Comparison of ENCODE assay signal across 24 mouse cellular contexts in the genomic region with DNA sequence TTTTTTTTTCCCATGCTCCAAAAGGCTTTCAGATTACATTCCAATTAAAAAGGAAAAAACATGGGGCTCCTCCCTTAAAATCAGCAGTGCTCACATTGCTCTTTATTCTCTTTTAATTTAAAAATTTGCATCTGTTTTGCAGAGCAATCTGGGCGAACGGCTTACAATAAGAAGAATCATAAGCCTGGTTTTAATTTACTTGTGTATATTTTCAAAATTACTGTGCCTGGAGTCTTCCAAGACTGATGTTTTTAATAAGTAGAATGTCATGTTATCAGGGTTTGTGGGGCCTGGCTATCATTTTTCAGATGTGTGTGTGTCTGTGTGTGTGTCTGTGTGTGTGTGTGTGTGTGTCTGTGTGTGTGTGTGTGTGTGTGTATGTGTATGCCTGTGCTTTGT. TPM values are rescaled to one million over a fixed set of nuclear protein-coding genes. Genes with fewer than 3 reads are reported as not detected.
DNase-seq lines count a peak whose midpoint lies in the region; ATAC-seq and TF ChIP-seq lines count a peak whose summit lies in the region.
"Had no signal": no experiment of that assay in that cellular context is flagged by ENCODE, and none has a peak within 500 bp of the region (broad histone marks: within the 10 kb centered on the region; RNA-seq: fewer than 3 reads in every experiment).

No protein-coding gene starts in this region.

- no peak overlapping the region for H3K4me3 ChIP-seq in liver, postnatal 0 days (ENCODE audit: low read depth, low read length)
- no peak overlapping the region for H3K4me3 ChIP-seq in liver, embryonic 12.5 days
- H3K4me3 ChIP-seq in embryonic facial prominence, embryonic 12.5 days = no peak overlapping the region
- no peak overlapping the region for H3K4me3 ChIP-seq in limb, embryonic 10.5 days
- H3K4me3 ChIP-seq in hindbrain, embryonic 11.5 days (ENCODE audit: low read depth, low read length) = no peak overlapping the region
- H3K4me3 ChIP-seq: forebrain, embryonic 10.5 days; forebrain, embryonic 13.5 days; heart, adult 2 months had no signal

- 0 out of 2 replicates have a peak, but pooled peaks have one; percentile 3 for TF ChIP-seq EP300 in liver, postnatal 0 days (IDR thresholded peaks at IDR 0.05; ENCODE audit: low read depth)

- 0 out of 2 replicates have a peak, but pooled peaks cover 4% of the 10 kb centered on the region for H3K9me3 ChIP-seq in liver, postnatal 0 days (ENCODE audit: low read length)
- no peaks in the 10 kb centered on the region for H3K9me3 ChIP-seq in liver, embryonic 12.5 days (replicated peaks)
- H3K9me3 ChIP-seq in embryonic facial prominence, embryonic 12.5 days = 0 out of 2 replicates have a peak, but pooled peaks cover 2% of the 10 kb centered on the region
- no peaks in the 10 kb centered on the region for H3K9me3 ChIP-seq in limb, embryonic 10.5 days (replicated peaks)
- H3K9me3 ChIP-seq in hindbrain, embryonic 11.5 days (ENCODE audit: control insufficient read depth, low read length) = no peaks in the 10 kb centered on the region
- H3K9me3 ChIP-seq: forebrain, embryonic 13.5 days had no signal

- 67% methylated on average over 2 of the region's 2 CpGs for WGBS in liver, postnatal 0 days (ENCODE audit: insufficient replicate concordance)
- WGBS in liver, embryonic 12.5 days (ENCODE audit: insufficient replicate concordance) = 60% methylated on average over 2 of the region's 2 CpGs
- WGBS in embryonic facial prominence, embryonic 12.5 days = 37% methylated on average over 2 of the region's 2 CpGs
- 74% methylated on average over 2 of the region's 2 CpGs for WGBS in limb, embryonic 10.5 days
- WGBS in hindbrain, embryonic 11.5 days = 85% methylated on average over 2 of the region's 2 CpGs

- H3K36me3 ChIP-seq in liver, postnatal 0 days (replicated peaks; ENCODE audit: insufficient read depth, low read length) = no peaks in the 10 kb centered on the region
- no peaks in the 10 kb centered on the region for H3K36me3 ChIP-seq in liver, embryonic 12.5 days
- no peaks in the 10 kb centered on the region for H3K36me3 ChIP-seq in embryonic facial prominence, embryonic 12.5 days
- H3K36me3 ChIP-seq in limb, embryonic 10.5 days = no peaks in the 10 kb centered on the region
- no peaks in the 10 kb centered on the region for H3K36me3 ChIP-seq in hindbrain, embryonic 11.5 days (ENCODE audit: control insufficient read depth, insufficient read depth, low read length)
- H3K36me3 ChIP-seq: forebrain, embryonic 10.5 days had no signal

- no peak overlapping the region for H3K9ac ChIP-seq in liver, postnatal 0 days (replicated peaks)
- H3K9ac ChIP-seq in liver, embryonic 12.5 days = no peak overlapping the region
- no peak overlapping the region; the same call in 1 of the 2 replicates for H3K9ac ChIP-seq in embryonic facial prominence, embryonic 12.5 days
- no peak overlapping the region for H3K9ac ChIP-seq in hindbrain, embryonic 11.5 days (ENCODE audit: low read depth, low read length)
- H3K9ac ChIP-seq: forebrain, embryonic 13.5 days; hindbrain, embryonic 14.5 days had no signal

- no peak for ATAC-seq in liver, postnatal 0 days
- no peak for ATAC-seq in liver, embryonic 12.5 days
- no peak for ATAC-seq in embryonic facial prominence, embryonic 12.5 days (ENCODE audit: insufficient number of reproducible peaks, insufficient read depth, low FRiP score, low TSS enrichment)
- no peak for ATAC-seq in hindbrain, embryonic 11.5 days (ENCODE audit: low FRiP score)
- ATAC-seq: CD4-positive, CD25-positive, alpha-beta regulatory T cell, adult 4 months; forebrain, embryonic 13.5 days; forebrain, embryonic 16.5 days; hindbrain, postnatal 0 days; inflammation-experienced regulatory T-cells, adult 6 months; intestine, embryonic 16.5 days; Patski had no signal

- no peaks in the 10 kb centered on the region for H3K27me3 ChIP-seq in liver, postnatal 0 days (ENCODE audit: insufficient read depth, low read length)
- H3K27me3 ChIP-seq in liver, embryonic 12.5 days (replicated peaks) = no peaks in the 10 kb centered on the region
- H3K27me3 ChIP-seq in embryonic facial prominence, embryonic 12.5 days = no peaks in the 10 kb centered on the region
- no peaks in the 10 kb centered on the region for H3K27me3 ChIP-seq in limb, embryonic 10.5 days (ENCODE audit: low read depth, poor library complexity, severe bottlenecking)
- no peaks in the 10 kb centered on the region for H3K27me3 ChIP-seq in hindbrain, embryonic 11.5 days (ENCODE audit: control insufficient read depth, insufficient read depth, low read length)
- H3K27me3 ChIP-seq: forebrain, embryonic 13.5 days had no signal

- H3K4me1 ChIP-seq in liver, postnatal 0 days (ENCODE audit: insufficient read depth) = no peaks in the 10 kb centered on the region
- peaks cover 26% of the 10 kb centered on the region for H3K4me1 ChIP-seq in liver, embryonic 12.5 days
- peaks cover 19% of the 10 kb centered on the region for H3K4me1 ChIP-seq in embryonic facial prominence, embryonic 12.5 days
- H3K4me1 ChIP-seq in limb, embryonic 10.5 days = peaks cover 20% of the 10 kb centered on the region
- H3K4me1 ChIP-seq in hindbrain, embryonic 11.5 days (replicated peaks; ENCODE audit: control insufficient read depth, insufficient read depth, low read length) = no peaks in the 10 kb centered on the region; the same call in 1 of the 2 replicates

- DNase-seq in liver, postnatal 0 days = no peak
- DNase-seq in limb, embryonic 10.5 days (ENCODE audit: low spot score) = peak; percentile 11
- DNase-seq in hindbrain, embryonic 11.5 days (ENCODE audit: low spot score) = no peak
- no peak for DNase-seq in heart, adult 9 months (ENCODE audit: low spot score in 2 of 2)
- DNase-seq: adrenal gland, postnatal 14 days; cerebellum, adult 11 months; cerebellum, adult 2 months; cerebellum, adult 9-11 months; cerebellum, postnatal 25 days; gastrocnemius, postnatal 10 days; gastrocnemius, postnatal 36 days; heart, adult 2 months had no signal

- no peak for TF ChIP-seq CTCF in liver, postnatal 0 days (IDR thresholded peaks at IDR 0.05; ENCODE audit: low read depth)

- H3K27ac ChIP-seq in liver, postnatal 0 days (ENCODE audit: low read depth) = no peak overlapping the region
- H3K27ac ChIP-seq in liver, embryonic 12.5 days = no peak overlapping the region
- H3K27ac ChIP-seq in embryonic facial prominence, embryonic 12.5 days = peak overlapping the region; percentile 82; the same call in 1 of the 2 replicates
- no peak overlapping the region for H3K27ac ChIP-seq in limb, embryonic 10.5 days
- H3K27ac ChIP-seq in hindbrain, embryonic 11.5 days (ENCODE audit: low read depth, low read length) = no peak overlapping the region
- H3K27ac ChIP-seq: forebrain, embryonic 13.5 days; heart, adult 2 months; hindbrain, embryonic 14.5 days; hindbrain, postnatal 0 days had no signal

- no peak overlapping the region for H3K4me2 ChIP-seq in liver, postnatal 0 days (ENCODE audit: low read depth, low read length)
- no peak overlapping the region for H3K4me2 ChIP-seq in liver, embryonic 12.5 days
- H3K4me2 ChIP-seq in embryonic facial prominence, embryonic 12.5 days (replicated peaks) = no peak overlapping the region
- H3K4me2 ChIP-seq in hindbrain, embryonic 11.5 days (replicated peaks; ENCODE audit: low read depth, low read length) = no peak overlapping the region
- H3K4me2 ChIP-seq: forebrain, embryonic 13.5 days; heart, embryonic 11.5 days; hindbrain, embryonic 14.5 days had no signal

RNA-seq across cellular contexts. Expression of a gene that starts 9.9 kb away (rescaled TPM):
- 0.70 and 0.71 TPM in 2 replicates for polyA plus RNA-seq in liver, postnatal 0 days (2015; fragmentation: Nextera tagmentation; extraction: Ambion mirVana)
- 1.8 and 2.0 TPM in 2 replicates for polyA plus RNA-seq in liver, embryonic 12.5 days (2016; fragmentation: Nextera tagmentation; extraction: Ambion mirVana)
- 11.4 and 12.8 TPM in 2 replicates for polyA plus RNA-seq in embryonic facial prominence, embryonic 12.5 days (2016; fragmentation: Nextera tagmentation; extraction: Ambion mirVana)
- polyA plus RNA-seq in limb, embryonic 10.5 days (2016; fragmentation: Nextera tagmentation; extraction: Ambion mirVana) = 3.2 and 5.1 TPM in 2 replicates
- polyA plus RNA-seq in hindbrain, embryonic 11.5 days (2014; fragmentation: Nextera tagmentation; extraction: Ambion mirVana) = 6.6 and 7.0 TPM in 2 replicates
